Mouse (Mus musculus) ES-E14 (cell line): ENCODE measurements at regions not wholly inside any gene's neighbourhood (a gene's known extent, or its start where the extent isn't known, plus 50 kb on each side); places are given as distances from the start of the nearest gene placed in this dataset.

Experiments used
- DNase-seq: peaks from one replicate; pipeline ENCODE4 v3.0.0-alpha.2; 2013; ENCODE audit warnings: low read depth, low spot score
- H3K27ac ChIP-seq: 2 replicates; pipeline ENCODE4 v1.5.1; 2012; ENCODE audit warnings: low read depth, mild to moderate bottlenecking, low read length, moderate library complexity, mixed read lengths; ENCODE audit not compliant: poor library complexity, insufficient read depth, severe bottlenecking
- H3K36me3 ChIP-seq: 2 replicates; pipeline ENCODE4 v1.6.1; 2012; ENCODE audit warnings: mild to moderate bottlenecking, low read length, moderate library complexity, mixed read lengths; ENCODE audit not compliant: control insufficient read depth, poor library complexity, insufficient read depth, severe bottlenecking
- H3K4me1 ChIP-seq, 2 experiments: fragments of 150-350 bp in 1 of 2; sonication (generic) in 1 of 2; 2 replicates each; pipeline ENCODE4 v1.6.1; 2012; ENCODE audit warnings: low read length in 2 of 2, mild to moderate bottlenecking in 1 of 2, mixed read lengths in 1 of 2; ENCODE audit not compliant: control insufficient read depth in 2 of 2, insufficient read depth in 2 of 2, poor library complexity in 1 of 2
- H3K4me3 ChIP-seq, 2 experiments: fragments of 150-350 bp in 1 of 2; sonication (generic) in 1 of 2; 2 replicates each; pipeline ENCODE4 v1.5.1; 2012; ENCODE audit warnings: low read length in 2 of 2, low read depth in 1 of 2, mild to moderate bottlenecking in 1 of 2, mixed read lengths in 1 of 2; ENCODE audit not compliant: insufficient read depth in 1 of 2, poor library complexity in 1 of 2, severe bottlenecking in 1 of 2
- H3K9ac ChIP-seq: 2 replicates; pipeline ENCODE4 v1.6.1; 2012; ENCODE audit warnings: low read depth, mild to moderate bottlenecking, low read length, mixed read lengths; ENCODE audit not compliant: poor library complexity, insufficient read depth, severe bottlenecking
- H3K9me3 ChIP-seq: fragments of 150-350 bp; sonication (generic); 2 replicates; pipeline ENCODE4 v1.6.1; 2012; ENCODE audit warnings: low read depth, mild to moderate bottlenecking, low read length; ENCODE audit not compliant: control insufficient read depth, insufficient read depth
- CHD2 ChIP-seq: IDR thresholded peaks from 2 replicates; pipeline ENCODE4 v1.6.1; 2014; ENCODE audit warnings: mild to moderate bottlenecking, low read depth, low read length, inconsistent platforms
- HCFC1 ChIP-seq: IDR thresholded peaks from 2 replicates; pipeline ENCODE4 v1.6.1; 2012; ENCODE audit warnings: low read length, inconsistent platforms, borderline replicate concordance; ENCODE audit not compliant: insufficient read depth
- MAFK ChIP-seq: IDR thresholded peaks from 2 replicates; pipeline ENCODE4 v1.6.1; 2014; ENCODE audit warnings: mild to moderate bottlenecking, low read depth, low read length, inconsistent platforms; ENCODE audit not compliant: insufficient read depth
- ZC3H11A ChIP-seq: IDR thresholded peaks from 2 replicates; pipeline ENCODE4 v1.6.1; 2012; ENCODE audit warnings: low read depth, mild to moderate bottlenecking, inconsistent platforms, low read length, borderline replicate concordance
- ZNF384 ChIP-seq: IDR thresholded peaks from 2 replicates; pipeline ENCODE4 v1.6.1; 2012; ENCODE audit warnings: low read depth, low read length, inconsistent platforms
- in situ Hi-C, 2 experiments: fragments of 600-800 bp; cut with MboI; formaldehyde crosslinking; loops; one replicate each; pipeline ENCODE4 v1.15.1; 2025; ENCODE audit warnings: low sequenced_read_pairs in 2 of 2, inconsistent platforms in 1 of 2; ENCODE audit not compliant: unreplicated experiment in 2 of 2

DNA sequence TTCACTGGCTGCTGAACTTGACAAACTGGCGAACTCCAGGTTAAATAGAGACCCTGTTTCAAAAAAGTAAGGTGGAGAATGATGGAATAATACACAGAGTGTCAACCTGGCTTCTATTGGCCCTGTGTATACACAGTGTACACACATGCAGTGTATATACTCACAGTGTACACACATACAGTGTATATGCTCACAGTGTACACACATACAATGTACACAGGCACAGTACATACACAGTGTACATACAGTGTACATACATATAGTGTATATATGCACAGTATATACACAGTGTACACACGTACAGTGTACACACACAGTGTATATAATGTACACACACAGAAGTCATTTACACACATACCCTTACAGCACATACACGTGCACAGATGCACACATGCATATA is 52.4 kb upstream of the Aldh1b1 start:
- in situ Hi-C loops, result no loop called here
- Histone ChIP-seq H3K36me3 (no peaks in the 10 kb centered on the region), H3K9me3 (no peaks in the 10 kb centered on the region), H3K9ac (no peak overlapping the region), H3K4me3 (no peak overlapping the region), H3K4me1 (no peaks in the 10 kb centered on the region), H3K27ac (no peak overlapping the region)
- TF ChIP-seq ZC3H11A (no peak), ZNF384 (no peak), CHD2 (no peak)
- DNase-seq, result no peak

DNA sequence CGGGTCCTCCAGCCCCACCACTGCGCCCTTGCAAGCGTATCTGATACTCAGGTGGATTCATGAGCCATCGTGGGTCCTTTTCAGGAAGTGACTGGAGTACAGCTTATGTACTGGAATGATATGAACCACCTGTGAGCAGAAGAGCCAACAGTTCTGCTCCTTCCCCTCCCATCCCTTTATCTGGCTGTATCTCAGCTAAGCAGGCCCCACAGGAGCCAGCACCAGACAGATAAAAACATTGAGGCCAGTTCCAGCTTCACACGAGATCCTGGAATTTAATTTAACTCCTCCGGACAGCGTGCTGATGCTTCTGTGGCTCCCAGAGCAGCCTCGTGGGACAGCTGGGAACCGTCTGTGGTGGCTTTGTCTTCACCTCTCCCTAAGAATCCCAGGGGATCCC is 53.1 kb upstream of the Aldh1b1 start:
- Histone ChIP-seq H3K9ac (no peak overlapping the region), H3K4me3 (no peak overlapping the region), H3K27ac (no peak overlapping the region), H3K9me3 (no peaks in the 10 kb centered on the region), H3K4me1 (no peaks in the 10 kb centered on the region), H3K36me3 (no peaks in the 10 kb centered on the region)
- no peak for TF ChIP-seq ZC3H11A
- TF ChIP-seq MAFK, result no peak
- no peak for TF ChIP-seq ZNF384
- no peak for TF ChIP-seq CHD2
- TF ChIP-seq HCFC1, result no peak
- DNase-seq, result no peak
- in situ Hi-C loops, result no loop called here

DNA sequence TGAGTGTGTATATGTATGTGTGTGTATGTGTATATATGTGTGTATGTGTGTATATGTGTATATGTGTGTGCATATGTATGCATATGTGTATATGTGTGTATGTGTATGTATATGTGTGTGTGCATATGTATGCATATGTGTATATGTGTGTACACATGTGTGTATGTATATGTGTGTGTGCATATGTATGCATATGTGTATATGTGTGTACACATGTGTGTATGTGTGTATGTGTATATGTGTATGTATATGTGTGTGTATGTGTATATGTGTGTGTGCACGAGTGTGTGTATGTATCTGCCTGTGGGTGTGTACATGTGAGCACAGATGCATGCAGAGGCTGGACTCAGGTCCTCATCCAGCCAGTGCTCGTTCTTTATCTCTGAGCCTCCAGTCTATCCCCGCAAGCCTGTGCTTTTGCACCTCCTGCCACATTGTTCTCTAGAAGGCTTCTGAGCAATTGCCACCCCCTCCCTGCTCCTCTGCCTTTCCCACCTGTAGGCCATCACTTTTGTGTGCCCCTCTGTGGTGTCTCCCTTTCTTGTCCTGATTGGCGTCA is 53.9 kb upstream of the Aldh1b1 start:
- no peak for DNase-seq
- no peak overlapping the region for H3K9ac ChIP-seq
- no peak overlapping the region for H3K27ac ChIP-seq
- H3K36me3 ChIP-seq, result no peaks in the 10 kb centered on the region
- no peaks in the 10 kb centered on the region for H3K9me3 ChIP-seq
- no peaks in the 10 kb centered on the region for H3K4me1 ChIP-seq
- no peak overlapping the region for H3K4me3 ChIP-seq
- TF ChIP-seq ZC3H11A (no peak), CHD2 (no peak), MAFK (no peak), HCFC1 (no peak), ZNF384 (no peak)
- in situ Hi-C loops, result no loop called here

DNA sequence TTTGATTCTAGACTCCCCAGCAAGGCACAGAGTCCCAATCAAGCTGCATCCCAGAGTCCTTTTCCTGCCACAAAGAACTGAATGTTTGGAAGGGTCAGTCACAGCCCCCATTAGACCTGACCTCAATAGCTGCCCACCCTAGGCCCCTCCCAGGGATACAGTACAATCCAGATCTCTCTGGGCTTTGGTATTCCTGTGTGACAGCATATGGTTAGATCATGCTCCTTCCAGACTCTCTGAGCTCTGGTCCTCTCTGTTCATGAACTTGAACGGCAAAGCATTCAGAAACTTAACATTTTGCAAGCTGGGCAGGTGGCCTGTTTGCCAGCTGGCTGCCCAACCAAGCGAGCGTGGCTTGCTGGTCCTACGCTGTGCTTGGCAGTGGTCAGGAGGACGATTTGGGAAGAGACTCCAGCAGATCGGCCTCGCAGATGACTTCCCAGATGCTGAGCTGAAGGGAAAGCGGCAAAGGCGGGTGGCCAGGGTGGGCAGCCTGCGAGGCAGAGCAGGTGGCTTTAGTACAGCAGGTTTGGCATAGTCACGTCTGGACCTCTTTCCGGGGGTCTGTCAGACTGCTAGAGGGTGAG is 58.0 kb upstream of the Aldh1b1 start:
- Histone ChIP-seq H3K9me3 (no peaks in the 10 kb centered on the region), H3K9ac (no peak overlapping the region), H3K36me3 (no peaks in the 10 kb centered on the region), H3K4me3 (no peak overlapping the region), H3K27ac (no peak overlapping the region), H3K4me1 (peaks cover 0 to 4% of the 10 kb centered on the region in 2 experiments; a peak in 1 of 4 replicates)
- TF ChIP-seq CHD2 (no peak), MAFK (no peak), ZC3H11A (no peak), ZNF384 (no peak), HCFC1 (no peak)
- in situ Hi-C loops, result no loop called here
- DNase-seq, result no peak

GRCm38 (mm10) chr4:45740319-45740718 is 58.5 kb upstream of the Aldh1b1 start:
- no peak for DNase-seq
- in situ Hi-C loops, result no loop called here

More at GRCm38 (mm10) chr4:45740319-45740718, 58.5 kb upstream of the Aldh1b1 start:
- TF ChIP-seq ZNF384 (no peak), HCFC1 (no peak), MAFK (no peak), CHD2 (no peak), ZC3H11A (no peak)
- Histone ChIP-seq H3K4me1 (peaks cover 0 to 4% of the 10 kb centered on the region in 2 experiments; a peak in 1 of 4 replicates), H3K27ac (no peak overlapping the region), H3K9ac (no peak overlapping the region), H3K9me3 (no peaks in the 10 kb centered on the region), H3K4me3 (no peak overlapping the region), H3K36me3 (no peaks in the 10 kb centered on the region)
